Mouse (Mus musculus): ENCODE results near the gene Olfr577. TPM values are rescaled to one million over a fixed set of nuclear protein-coding genes. Genes with fewer than 3 reads are reported as not detected.

Gene Olfr577
- total RNA-seq (2014; rRNA removed; ENCODE audit: low replicate concordance), result not detected in 2 replicates
- polyA plus RNA-seq (2015; fragmentation: Nextera tagmentation; extraction: Ambion mirVana), result not detected in 2 replicates

DNA sequence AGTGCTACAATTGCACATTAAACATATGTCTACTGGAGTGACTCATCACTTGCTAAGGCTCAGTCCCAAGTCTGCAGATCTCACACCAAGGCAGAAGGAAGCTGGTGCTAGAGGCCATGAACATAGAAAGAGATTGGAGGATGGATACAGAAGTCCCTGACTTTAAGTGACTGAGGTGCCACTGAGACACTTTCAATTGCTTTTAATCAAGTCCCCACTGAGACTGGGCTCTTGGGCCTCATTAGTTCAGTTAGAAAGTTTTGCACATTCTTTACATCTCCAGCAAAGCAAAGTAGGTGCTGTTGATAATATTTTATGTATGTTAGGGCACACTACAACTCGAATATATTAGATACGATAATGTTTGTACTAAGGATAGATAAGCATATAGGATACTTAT, at the start of gene Olfr577:
Gene Olfr577, minus strand, starts transcription at position 101 of the 400 bp plus-strand sequence.
- no peaks in the 10 kb centered on the region for H3K9me3 ChIP-seq (replicated peaks; ENCODE audit: control insufficient read depth, low read length)
- H3K4me1 ChIP-seq (ENCODE audit: control insufficient read depth, insufficient read depth), result no peaks in the 10 kb centered on the region
- WGBS, result 73% methylated on average over 2 of the region's 2 CpGs
- no peak for TF ChIP-seq CTCF (IDR thresholded peaks at IDR 0.05; ENCODE audit: low read depth)
- no peak for TF ChIP-seq EP300 (IDR thresholded peaks at IDR 0.05; ENCODE audit: low read depth)
- H3K4me3 ChIP-seq (ENCODE audit: low read depth, low read length), result no peak within 1 kb of the TSS
- no peaks in the 10 kb centered on the region for H3K27me3 ChIP-seq (ENCODE audit: control insufficient read depth, insufficient read depth, low read length)
- no peak for DNase-seq (ENCODE audit: low spot score)
- no peak within 1 kb of the TSS for H3K9ac ChIP-seq (replicated peaks; ENCODE audit: low read depth, low read length)
- no peaks in the 10 kb centered on the region for H3K36me3 ChIP-seq (replicated peaks; ENCODE audit: control insufficient read depth, insufficient read depth, low read length)
- no peak within 1 kb of the TSS for H3K4me2 ChIP-seq (ENCODE audit: low read depth, low read length)
- no peak for ATAC-seq (ENCODE audit: insufficient read depth, low read depth)
- no peak within 1 kb of the TSS for H3K27ac ChIP-seq (ENCODE audit: low read depth)

DNA sequence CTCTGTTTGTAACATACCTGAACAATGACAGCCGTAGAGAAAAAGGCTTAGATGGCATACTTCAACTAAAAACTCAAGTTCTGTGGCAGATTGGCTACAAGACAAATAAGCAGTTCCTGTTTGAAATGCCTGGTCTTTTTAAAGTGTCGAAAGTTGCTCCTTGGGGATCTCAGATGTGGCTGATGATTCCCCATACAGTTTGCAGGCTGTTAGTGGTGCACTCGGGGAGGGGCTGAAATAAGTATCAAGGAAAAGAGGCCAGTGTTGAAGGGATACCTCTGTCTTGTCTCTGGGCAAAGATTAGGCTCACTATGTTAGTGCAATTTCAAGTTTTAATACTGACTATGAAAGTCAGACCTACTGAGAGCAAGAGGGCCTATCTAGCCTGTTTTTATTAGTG, 13.5 kb upstream of the Olfr577 start, which contains the start of gene Olfr578:
Gene Olfr578, minus strand, starts transcription at position 101 of the 400 bp plus-strand sequence.
- 54% methylated on average over 3 of the region's 3 CpGs for WGBS
- DNase-seq (ENCODE audit: low spot score) (no peak), ATAC-seq (ENCODE audit: insufficient read depth, low read depth) (no peak)
- no peak within 1 kb of the TSS for H3K4me3 ChIP-seq (ENCODE audit: low read depth, low read length)
- H3K27me3 ChIP-seq (ENCODE audit: control insufficient read depth, insufficient read depth, low read length), result no peaks in the 10 kb centered on the region
- H3K4me2 ChIP-seq (ENCODE audit: low read depth, low read length), result no peak within 1 kb of the TSS
- TF ChIP-seq CTCF (IDR thresholded peaks at IDR 0.05; ENCODE audit: low read depth) (no peak), EP300 (IDR thresholded peaks at IDR 0.05; ENCODE audit: low read depth) (no peak)
- no peak within 1 kb of the TSS for H3K9ac ChIP-seq (replicated peaks; ENCODE audit: low read depth, low read length)
- no peaks in the 10 kb centered on the region for H3K9me3 ChIP-seq (replicated peaks; ENCODE audit: control insufficient read depth, low read length)
- H3K4me1 ChIP-seq (ENCODE audit: control insufficient read depth, insufficient read depth), result no peaks in the 10 kb centered on the region
- H3K36me3 ChIP-seq (replicated peaks; ENCODE audit: control insufficient read depth, insufficient read depth, low read length), result no peaks in the 10 kb centered on the region
- no peak within 1 kb of the TSS for H3K27ac ChIP-seq (ENCODE audit: low read depth)

- Histone ChIP-seq H3K4me2 (ENCODE audit: low read depth, low read length) (no peak overlapping the region), H3K27me3 (ENCODE audit: control insufficient read depth, insufficient read depth, low read length) (no peaks in the 10 kb centered on the region), H3K4me3 (ENCODE audit: low read depth, low read length) (no peak overlapping the region), H3K36me3 (replicated peaks; ENCODE audit: control insufficient read depth, insufficient read depth, low read length) (no peaks in the 10 kb centered on the region), H3K27ac (ENCODE audit: low read depth) (no peak overlapping the region), H3K9me3 (replicated peaks; ENCODE audit: control insufficient read depth, low read length) (no peaks in the 10 kb centered on the region), H3K4me1 (ENCODE audit: control insufficient read depth, insufficient read depth) (no peaks in the 10 kb centered on the region), H3K9ac (replicated peaks; ENCODE audit: low read depth, low read length) (no peak overlapping the region)
- ATAC-seq (ENCODE audit: insufficient read depth, low read depth), result no peak
- no peak for TF ChIP-seq EP300 (IDR thresholded peaks at IDR 0.05; ENCODE audit: low read depth)
- no peak for TF ChIP-seq CTCF (IDR thresholded peaks at IDR 0.05; ENCODE audit: low read depth)
- 49% methylated on average over 1 of the region's 1 CpGs for whole genome bisulfite sequencing
- no peak for DNase-seq (ENCODE audit: low spot score)
Observed at GRCm38 (mm10) chr7:102974399-102974798, 1.3 kb downstream of the Olfr577 start.

GRCm38 (mm10) chr7:102962360-102962759, 13.4 kb downstream of the Olfr577 start, which contains the start of gene Olfr576:
Gene Olfr576 (plus strand): TSS chr7:102962660.
- Histone ChIP-seq H3K4me3 (ENCODE audit: low read depth, low read length) (no peak within 1 kb of the TSS), H3K27me3 (ENCODE audit: control insufficient read depth, insufficient read depth, low read length) (no peaks in the 10 kb centered on the region), H3K4me2 (ENCODE audit: low read depth, low read length) (no peak within 1 kb of the TSS), H3K4me1 (ENCODE audit: control insufficient read depth, insufficient read depth) (no peaks in the 10 kb centered on the region), H3K9ac (replicated peaks; ENCODE audit: low read depth, low read length) (no peak within 1 kb of the TSS), H3K36me3 (replicated peaks; ENCODE audit: control insufficient read depth, insufficient read depth, low read length) (no peaks in the 10 kb centered on the region), H3K9me3 (replicated peaks; ENCODE audit: control insufficient read depth, low read length) (no peaks in the 10 kb centered on the region), H3K27ac (ENCODE audit: low read depth) (no peak within 1 kb of the TSS)
- DNase-seq (ENCODE audit: low spot score), result no peak
- TF ChIP-seq CTCF (IDR thresholded peaks at IDR 0.05; ENCODE audit: low read depth) (no peak), EP300 (IDR thresholded peaks at IDR 0.05; ENCODE audit: low read depth) (no peak)
- whole genome bisulfite sequencing, result 8% methylated on average over 2 of the region's 2 CpGs
- ATAC-seq (ENCODE audit: insufficient read depth, low read depth), result no peak

DNA sequence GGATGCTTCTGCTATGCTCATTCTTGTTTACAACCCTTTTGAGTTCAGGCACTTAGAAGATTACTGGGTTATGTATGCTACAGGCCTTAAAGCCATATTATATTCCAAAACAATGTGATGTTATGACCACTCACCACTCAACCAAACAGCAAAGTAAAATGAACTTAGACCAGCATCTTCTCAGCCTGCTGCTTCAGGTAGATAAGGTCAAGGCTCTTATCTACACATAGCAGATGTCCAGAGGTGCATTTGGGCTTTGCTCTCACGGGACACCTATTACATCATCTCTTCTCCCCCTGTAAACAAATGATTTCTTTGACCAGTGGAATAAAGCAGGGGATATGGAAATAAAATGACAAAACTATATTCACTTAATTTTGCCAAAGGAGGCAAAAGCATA, 17.1 kb downstream of the Olfr577 start, which contains the start of gene Olfr575:
Gene Olfr575, minus strand, starts transcription at position 183 of the 400 bp plus-strand sequence.
- no peak within 1 kb of the TSS for H3K4me3 ChIP-seq (ENCODE audit: low read depth, low read length)
- H3K27me3 ChIP-seq (ENCODE audit: control insufficient read depth, insufficient read depth, low read length), result no peaks in the 10 kb centered on the region
- no peak within 1 kb of the TSS for H3K9ac ChIP-seq (replicated peaks; ENCODE audit: low read depth, low read length)
- no peaks in the 10 kb centered on the region for H3K9me3 ChIP-seq (replicated peaks; ENCODE audit: control insufficient read depth, low read length)
- TF ChIP-seq EP300 (IDR thresholded peaks at IDR 0.05; ENCODE audit: low read depth) (no peak), CTCF (IDR thresholded peaks at IDR 0.05; ENCODE audit: low read depth) (no peak)
- H3K36me3 ChIP-seq (replicated peaks; ENCODE audit: control insufficient read depth, insufficient read depth, low read length), result no peaks in the 10 kb centered on the region
- WGBS, result 28% methylated on average over 1 of the region's 1 CpGs
- H3K4me1 ChIP-seq (ENCODE audit: control insufficient read depth, insufficient read depth), result no peaks in the 10 kb centered on the region
- no peak within 1 kb of the TSS for H3K4me2 ChIP-seq (ENCODE audit: low read depth, low read length)
- no peak for DNase-seq (ENCODE audit: low spot score)
- ATAC-seq (ENCODE audit: insufficient read depth, low read depth), result no peak
- H3K27ac ChIP-seq (ENCODE audit: low read depth), result no peak within 1 kb of the TSS

- H3K27ac ChIP-seq (ENCODE audit: low read depth), result no peak overlapping the region
- WGBS, result 52% methylated on average over 3 of the region's 3 CpGs
- H3K9ac ChIP-seq (replicated peaks; ENCODE audit: low read depth, low read length), result no peak overlapping the region
- no peaks in the 10 kb centered on the region for H3K27me3 ChIP-seq (ENCODE audit: control insufficient read depth, insufficient read depth, low read length)
- ATAC-seq (ENCODE audit: insufficient read depth, low read depth) (no peak), DNase-seq (ENCODE audit: low spot score) (no peak)
- no peak overlapping the region for H3K4me2 ChIP-seq (ENCODE audit: low read depth, low read length)
- no peaks in the 10 kb centered on the region for H3K36me3 ChIP-seq (replicated peaks; ENCODE audit: control insufficient read depth, insufficient read depth, low read length)
- H3K4me3 ChIP-seq (ENCODE audit: low read depth, low read length), result no peak overlapping the region
- TF ChIP-seq EP300 (IDR thresholded peaks at IDR 0.05; ENCODE audit: low read depth) (no peak), CTCF (IDR thresholded peaks at IDR 0.05; ENCODE audit: low read depth) (no peak)
- H3K4me1 ChIP-seq (ENCODE audit: control insufficient read depth, insufficient read depth), result no peaks in the 10 kb centered on the region
- H3K9me3 ChIP-seq (replicated peaks; ENCODE audit: control insufficient read depth, low read length), result no peaks in the 10 kb centered on the region
Observed at GRCm38 (mm10) chr7:102958137-102958536, 17.6 kb downstream of the Olfr577 start.
